Mouse (Mus musculus) heart, postnatal 0 days (tissue): ENCODE data around the gene Morc2b.

Experiments
- CTCF ChIP-seq: IDR thresholded peaks from 2 replicates; pipeline ENCODE4 v1.5.1; 2016; ENCODE audit warnings: antibody characterized with exemption, control low read depth, low read depth
- EP300 ChIP-seq: IDR thresholded peaks from 2 replicates; pipeline ENCODE4 v1.6.1; 2016; ENCODE audit warnings: antibody characterized with exemption, low read depth

- TF ChIP-seq CTCF (no peak), EP300 (no peak)
These were observed 42.1 kb downstream of the Morc2b start for GRCm38 (mm10) chr17:33097396-33097795.
